Mouse (Mus musculus) layer of hippocampus, adult 2 months (tissue): Measurements from ENCODE around the gene Fbxo21. TPM values are rescaled to one million over a fixed set of nuclear protein-coding genes. Genes with fewer than 3 reads are reported as not detected.

Experiments used
- DNase-seq, 2 experiments: peaks; one replicate each; pipeline ENCODE4 v3.0.0; 2022; ENCODE audit warnings: low spot score in 2 of 2
- H3K27ac ChIP-seq: fragments of 200-600 bp; 2 replicates; pipeline ENCODE4 v1.8.1; 2022
- H3K4me3 ChIP-seq: fragments of 200-600 bp; 2 replicates; pipeline ENCODE4 v1.8.1; 2022; ENCODE audit warnings: mild to moderate bottlenecking
- CTCF ChIP-seq: fragments of 200-600 bp; conservative IDR thresholded peaks from 2 replicates; pipeline ENCODE4 v1.8.1; 2022; ENCODE audit warnings: antibody characterized with exemption, mild to moderate bottlenecking, moderate library complexity
- total RNA-seq, 2 experiments: library from RNA; stranded (reverse); gene quantifications; 2 replicates each; pipeline ENCODE4 v1.2.3; 2021

Fbxo21 gene
- total RNA-seq, 2 experiments from 2014 or later: 140 to 165 TPM

GRCm38 (mm10) chr5:117955675-117956420 lies 20.7 kb upstream of the Fbxo21 start:
- TF ChIP-seq CTCF: peak; percentile 84
- H3K27ac ChIP-seq: no peak overlapping the region
- DNase-seq: peak; percentile 15 to 57
- H3K4me3 ChIP-seq: no peak overlapping the region

DNA sequence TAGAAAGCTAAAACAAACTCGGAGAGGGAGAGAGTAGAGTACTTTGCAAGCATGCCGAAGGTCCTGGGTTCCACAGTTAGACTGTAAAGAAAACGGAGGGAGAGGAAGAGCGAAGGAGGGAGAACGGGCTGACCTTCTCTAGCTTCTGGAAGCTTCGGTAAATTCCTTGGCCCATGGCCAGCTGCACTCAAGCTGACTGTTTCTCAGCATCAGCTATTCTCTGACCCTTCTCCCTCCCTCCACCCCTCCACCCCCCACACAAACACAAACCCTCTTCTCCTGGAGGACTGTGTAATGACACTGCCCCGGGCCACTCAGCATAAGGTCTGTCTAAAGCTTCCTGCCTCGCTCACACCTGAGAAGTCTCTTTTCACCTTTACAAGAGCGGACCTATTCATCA lies 11.8 kb upstream of the Fbxo21 start:
- no peak for TF ChIP-seq CTCF

DNA sequence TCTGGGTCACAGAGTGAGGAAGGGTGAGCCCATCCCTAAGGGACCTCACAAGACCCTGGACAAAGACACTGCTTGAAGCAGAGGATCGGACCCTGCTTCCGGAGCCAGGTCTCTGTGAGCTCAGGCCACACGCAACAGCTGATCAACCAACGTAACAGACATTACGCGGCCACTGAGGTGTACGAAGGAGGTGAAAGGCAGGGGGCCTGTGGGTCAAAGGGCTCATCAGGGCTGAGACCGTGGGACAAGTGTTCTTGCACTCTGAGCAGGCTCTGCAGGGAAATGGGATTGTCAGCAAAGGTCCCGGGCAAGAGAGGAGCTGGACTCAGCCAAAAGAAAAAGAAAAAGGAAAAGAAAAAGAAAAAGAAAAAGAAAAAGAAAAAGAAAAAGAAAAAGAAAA lies 9.6 kb upstream of the Fbxo21 start:
- Histone ChIP-seq H3K27ac (no peak overlapping the region), H3K4me3 (no peak overlapping the region)
- TF ChIP-seq CTCF: no peak
- DNase-seq: no peak

More for the DNA sequence above, 11.8 kb upstream of the Fbxo21 start:
- no peak overlapping the region for H3K4me3 ChIP-seq
- H3K27ac ChIP-seq: no peak overlapping the region
- DNase-seq: no peak

DNA sequence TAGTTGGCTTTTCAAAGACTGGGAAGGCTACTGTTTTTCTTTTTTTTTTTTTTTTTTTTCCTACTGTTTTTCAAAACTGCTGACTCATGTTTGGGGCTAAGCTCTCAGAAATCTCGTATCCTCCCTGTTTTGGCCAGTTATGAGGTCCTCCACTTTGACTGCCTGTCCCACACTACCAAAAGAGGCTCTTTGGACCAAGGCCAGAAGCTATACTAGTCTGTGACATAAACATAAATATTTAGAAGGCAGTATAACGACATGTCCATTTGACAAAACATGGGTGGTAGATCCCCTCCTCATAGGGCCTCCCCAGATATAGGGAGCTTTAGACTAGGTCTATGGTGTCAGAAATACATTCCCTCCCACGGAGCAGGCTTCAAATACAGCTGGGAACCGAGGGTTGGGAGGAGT lies 8.9 kb upstream of the Fbxo21 start:
- no peak overlapping the region for H3K27ac ChIP-seq
- no peak for TF ChIP-seq CTCF
- DNase-seq: no peak
- H3K4me3 ChIP-seq: no peak overlapping the region

DNA sequence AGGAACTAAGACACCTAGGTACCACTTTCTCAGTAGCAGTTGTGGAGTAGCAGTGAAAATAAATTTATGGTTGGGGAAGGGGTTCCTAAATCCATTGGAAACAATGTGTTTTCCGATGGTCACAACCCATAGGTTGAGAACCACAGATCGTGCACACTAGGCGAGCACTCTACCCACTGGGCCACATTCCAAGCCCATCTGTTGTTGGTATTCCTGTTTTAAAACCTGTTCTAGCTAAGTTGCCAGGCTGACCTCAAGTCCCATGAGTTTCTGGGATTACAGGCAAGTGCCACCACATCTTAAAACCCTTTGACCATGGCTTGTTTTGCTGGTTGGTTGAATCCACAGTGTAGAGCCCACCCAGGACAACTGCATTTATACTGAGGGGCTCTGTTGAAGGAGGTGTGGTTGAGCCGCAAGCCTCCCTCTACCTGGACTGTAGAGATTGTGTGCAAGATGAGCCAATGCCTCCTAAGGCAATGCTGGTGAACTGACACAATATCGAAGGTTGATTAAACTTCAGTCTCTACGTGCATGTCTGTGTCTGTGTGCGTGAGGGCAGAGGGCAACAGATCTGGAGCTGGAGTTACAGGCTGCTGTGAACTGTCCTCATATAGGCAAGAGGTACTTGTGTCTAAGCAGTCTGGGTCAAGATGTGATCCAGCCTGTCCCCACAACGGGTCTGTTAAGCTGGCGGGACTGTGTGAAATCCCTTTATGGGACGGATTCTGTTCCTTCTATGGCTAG lies 6.7 kb upstream of the Fbxo21 start:
- no peak for TF ChIP-seq CTCF
- Histone ChIP-seq H3K27ac (no peak overlapping the region), H3K4me3 (no peak overlapping the region)
- no peak for DNase-seq

DNA sequence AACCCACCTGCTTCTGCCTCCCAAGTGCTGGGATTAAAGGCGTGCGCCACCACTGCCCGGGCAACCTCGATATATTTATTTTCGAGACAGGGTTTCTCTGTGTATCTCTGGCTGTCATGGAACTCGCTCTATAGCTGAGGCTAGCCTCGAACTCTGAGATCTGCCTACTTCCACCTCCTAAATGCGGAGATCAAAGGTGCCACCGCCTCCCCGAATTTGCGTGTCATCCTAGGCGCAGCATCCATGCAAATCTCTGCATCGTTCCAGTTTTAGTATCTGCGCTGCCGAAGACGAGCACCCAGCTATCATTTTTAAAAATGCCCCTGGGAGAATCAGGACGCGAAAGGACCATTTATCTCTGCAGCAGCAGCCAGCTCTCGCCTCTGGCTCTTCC lies 270 bp upstream of the Fbxo21 start:
- no peak for DNase-seq
- peak overlapping the region; percentile 79 for H3K4me3 ChIP-seq
- TF ChIP-seq CTCF: no peak
- peak overlapping the region; percentile 99 for H3K27ac ChIP-seq

DNA sequence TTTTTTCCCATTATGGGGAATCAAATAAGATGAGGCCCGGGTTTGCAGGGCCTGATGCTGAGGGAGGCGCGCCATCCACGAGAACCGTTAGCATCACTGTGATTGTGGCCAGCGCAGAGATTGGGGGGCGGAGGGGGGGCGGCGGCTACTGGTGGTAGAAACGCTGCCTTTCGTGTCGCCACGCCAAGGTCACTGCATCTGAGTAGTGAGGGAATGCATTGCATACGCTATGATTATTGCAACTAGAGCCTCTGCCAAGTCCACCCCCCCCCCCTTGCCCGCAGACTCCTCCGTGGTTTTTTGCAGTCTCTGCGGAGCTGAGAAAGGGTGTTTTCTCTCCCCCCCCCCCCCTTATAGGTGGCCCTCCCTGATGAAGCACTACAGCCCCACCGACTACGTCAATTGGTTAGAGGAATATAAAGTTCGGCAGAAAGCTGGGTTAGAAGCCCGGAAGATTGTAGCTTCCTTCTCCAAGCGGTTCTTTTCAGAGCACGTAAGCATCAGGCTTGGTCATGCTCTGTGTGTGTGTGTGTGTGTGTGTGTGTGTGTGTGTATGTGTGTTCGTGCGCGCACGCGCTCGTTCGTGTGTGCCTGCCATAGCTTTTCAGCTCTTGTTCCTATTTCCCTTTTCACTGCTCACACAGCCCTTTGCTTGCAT lies 1.1 kb downstream of the Fbxo21 start:
- TF ChIP-seq CTCF: no peak
- peak overlapping the region; percentile 99 for H3K27ac ChIP-seq
- peak in 1 of 2 experiments; percentile 50 for DNase-seq
- peak overlapping the region; percentile 79 for H3K4me3 ChIP-seq

- DNase-seq: no peak
- Histone ChIP-seq H3K27ac (peak overlapping the region; percentile 99; the same call in 1 of the 2 replicates), H3K4me3 (peak overlapping the region; percentile 79)
- TF ChIP-seq CTCF: no peak
Measured at GRCm38 (mm10) chr5:117978159-117978697, 1.7 kb downstream of the Fbxo21 start.

DNA sequence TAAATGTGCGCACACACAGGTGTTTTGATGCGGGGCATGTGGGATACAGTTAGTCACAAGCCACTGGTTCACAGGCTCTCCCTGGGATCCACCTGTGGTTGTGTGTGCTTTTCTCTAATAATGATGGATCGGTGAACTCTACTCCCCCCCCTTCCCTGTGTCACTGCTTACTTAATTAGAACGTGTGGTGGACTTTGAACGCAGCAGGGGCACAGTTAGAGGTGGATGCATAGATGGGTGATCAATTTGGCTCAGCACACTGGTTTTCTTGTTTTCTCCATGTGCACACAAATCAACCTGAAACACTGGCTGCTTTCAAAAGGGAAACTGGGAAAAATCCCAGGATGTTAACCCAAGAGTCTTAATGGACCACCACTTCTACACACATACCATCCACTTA lies 2.6 kb downstream of the Fbxo21 start:
- DNase-seq: no peak
- no peak overlapping the region for H3K27ac ChIP-seq
- peak overlapping the region; percentile 79; the same call in 1 of the 2 replicates for H3K4me3 ChIP-seq
- no peak for TF ChIP-seq CTCF

GRCm38 (mm10) chr5:117980921-117981320 lies 4.4 kb downstream of the Fbxo21 start:
- TF ChIP-seq CTCF: no peak
- no peak overlapping the region for H3K27ac ChIP-seq
- no peak for DNase-seq
- H3K4me3 ChIP-seq: no peak overlapping the region

DNA sequence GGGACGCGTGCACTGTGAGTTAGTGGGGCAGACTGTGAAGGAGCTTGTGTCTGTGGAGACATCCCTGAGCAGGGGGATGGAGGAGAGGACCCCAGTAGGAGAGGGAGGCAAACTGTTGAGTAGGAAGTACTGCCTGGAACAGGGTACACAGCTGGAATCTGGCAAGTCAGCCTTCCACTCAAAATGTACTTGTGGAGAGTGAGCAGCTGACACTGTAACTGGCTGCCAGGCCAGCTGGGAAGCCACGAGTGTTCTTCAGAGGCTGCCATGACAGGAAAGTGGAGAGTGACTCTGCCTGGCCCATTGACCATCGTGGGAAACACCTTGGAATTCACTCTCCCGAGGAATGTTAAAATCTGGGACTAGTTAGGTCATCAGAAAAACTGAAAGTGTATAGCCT lies 5.4 kb downstream of the Fbxo21 start:
- H3K4me3 ChIP-seq: no peak overlapping the region
- no peak for DNase-seq
- H3K27ac ChIP-seq: no peak overlapping the region
- TF ChIP-seq CTCF: no peak

- H3K4me3 ChIP-seq: no peak overlapping the region
- no peak for TF ChIP-seq CTCF
Measured at GRCm38 (mm10) chr5:117986327-117986726, 9.8 kb downstream of the Fbxo21 start.

DNA sequence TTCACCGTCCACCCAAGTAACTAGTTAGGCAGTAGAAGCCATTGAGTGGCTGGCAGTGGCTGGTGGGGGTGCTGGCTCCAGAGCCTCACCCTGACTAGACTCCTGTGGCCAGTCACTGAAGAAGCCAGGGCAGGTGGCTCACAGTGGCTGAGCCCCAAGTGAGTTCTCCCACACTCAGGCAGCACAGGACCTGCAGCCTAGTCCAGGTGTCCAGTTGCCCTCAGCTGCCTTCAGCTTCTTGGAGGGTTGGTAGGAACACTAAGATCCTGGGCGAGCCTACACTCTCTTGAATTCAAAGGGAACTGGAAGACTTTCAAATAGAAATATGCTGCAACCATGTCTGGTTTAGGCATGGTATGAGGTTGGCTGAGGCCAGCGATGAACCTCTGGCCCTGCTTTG lies 11.4 kb downstream of the Fbxo21 start:
- Histone ChIP-seq H3K27ac (no peak overlapping the region; the same call in 1 of the 2 replicates), H3K4me3 (no peak overlapping the region)
- no peak for TF ChIP-seq CTCF
- no peak for DNase-seq

More at GRCm38 (mm10) chr5:117986327-117986726, 9.8 kb downstream of the Fbxo21 start:
- H3K27ac ChIP-seq: no peak overlapping the region
- DNase-seq: no peak
